Comparison of ENCODE assay signal across 9 mouse cellular contexts in genomic region chr17:36418091-36418754, GRCm38 (mm10). TPM values are rescaled to one million over a fixed set of nuclear protein-coding genes. Genes with fewer than 3 reads are reported as not detected.
DNase-seq lines count a peak whose midpoint lies in the region; ATAC-seq lines count a peak whose summit lies in the region.
"Had no signal": no experiment of that assay in that cellular context is flagged by ENCODE, and none has a peak within 500 bp of the region (broad histone marks: within the 10 kb centered on the region; RNA-seq: fewer than 3 reads in every experiment).

No protein-coding gene starts in this region.

- H3K4me3 ChIP-seq in heart, embryonic 10.5 days: no peak overlapping the region
- H3K4me3 ChIP-seq: limb, embryonic 13.5 days had no signal

- H3K9me3 ChIP-seq in heart, embryonic 10.5 days: no peaks in the 10 kb centered on the region

- DNase-seq in heart, adult 18-20 months: peak; percentile 14 to 38
- DNase-seq in heart, embryonic 10.5 days (ENCODE audit: low spot score): no peak
- DNase-seq in CD4-positive, CD25-positive, alpha-beta regulatory T cell, adult 2 months (ENCODE audit: low read depth, low spot score): peak; percentile 84
- peak; percentile 45 for DNase-seq in c-Kit-positive CD71-negative TER-119-negative erythroid progenitor cells, embryonic 14.5 days (ENCODE audit: low read depth)
- DNase-seq in layer of hippocampus, adult 9-10 months (ENCODE audit: low spot score): peak; percentile 15
- peak; percentile 30 to 34 for DNase-seq in natural killer cell, adult 2 months (ENCODE audit: low spot score in 2 of 2)
- no peak for DNase-seq in urinary bladder, postnatal 36 days (ENCODE audit: low spot score in 2 of 2)

- 21% methylated on average over 4 of the region's 4 CpGs for WGBS in heart, embryonic 10.5 days

- 0 out of 2 replicates have a peak, but pooled peaks have one; percentile 31 for ATAC-seq in frontal cortex, adult (ENCODE audit: low TSS enrichment)

- H3K36me3 ChIP-seq in heart, embryonic 10.5 days: no peaks in the 10 kb centered on the region
- H3K36me3 ChIP-seq: limb, embryonic 13.5 days had no signal

- no peak overlapping the region for H3K27ac ChIP-seq in heart, embryonic 10.5 days
- H3K27ac ChIP-seq: limb, embryonic 13.5 days had no signal

- no peaks in the 10 kb centered on the region for H3K27me3 ChIP-seq in heart, embryonic 10.5 days (ENCODE audit: insufficient read depth, poor library complexity, severe bottlenecking)
- H3K27me3 ChIP-seq: limb, embryonic 13.5 days had no signal

- no peaks in the 10 kb centered on the region for H3K4me1 ChIP-seq in heart, embryonic 10.5 days
- H3K4me1 ChIP-seq: limb, embryonic 13.5 days had no signal

RNA-seq across cellular contexts. Expression of gene H2-M10.4, which starts 43.9 kb away (rescaled TPM):
- not detected for total RNA-seq in heart, adult 18-20 months (2021)
- not detected in 2 replicates for polyA plus RNA-seq in heart, embryonic 10.5 days (2016; fragmentation: Nextera tagmentation; extraction: Ambion mirVana)
- polyA plus RNA-seq: limb, embryonic 13.5 days had no signal

RNA-seq across cellular contexts. Expression of gene H2-M10.3, which starts 50.0 kb away (rescaled TPM):
- not detected for total RNA-seq in heart, adult 18-20 months (2021)
- polyA plus RNA-seq in heart, embryonic 10.5 days (2016; fragmentation: Nextera tagmentation; extraction: Ambion mirVana): not detected in 2 replicates
- polyA plus RNA-seq: limb, embryonic 13.5 days had no signal

Comparison
In these comparisons a context has a peak if more than half of its experiments do, and no peak if none do; other contexts are left out.
1. DNase-seq: peak in heart, adult 18-20 months (2 of 2), CD4-positive, CD25-positive, alpha-beta regulatory T cell, adult 2 months (single experiment), c-Kit-positive CD71-negative TER-119-negative erythroid progenitor cells, embryonic 14.5 days (single experiment), layer of hippocampus, adult 9-10 months (single experiment) and natural killer cell, adult 2 months (2 of 2); none in heart, embryonic 10.5 days (single experiment) and urinary bladder, postnatal 36 days (0 of 2).